ENCODE assay signal across 22 mouse cellular contexts in the genomic region with DNA sequence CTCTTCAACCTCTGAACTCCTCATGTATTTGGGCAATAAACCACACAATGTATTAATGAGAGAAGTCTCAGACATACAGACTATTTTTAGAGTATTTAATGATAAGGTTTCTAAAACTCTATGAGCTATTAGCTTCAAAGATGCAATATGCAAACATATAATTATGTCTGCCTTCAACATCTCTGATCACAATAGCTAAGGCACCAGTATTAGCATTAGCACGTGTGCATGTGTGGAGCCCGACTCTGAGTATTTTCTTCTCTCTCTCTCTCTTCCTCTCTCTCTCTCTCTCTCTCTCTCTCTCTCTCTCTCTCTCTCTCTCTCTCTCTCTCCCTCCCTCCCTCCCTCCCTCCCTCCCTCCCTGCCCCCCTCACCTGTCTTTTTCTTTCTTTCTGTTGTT. TPM values are rescaled to one million over a fixed set of nuclear protein-coding genes. Genes with fewer than 3 reads are reported as not detected.
DNase-seq lines count a peak whose midpoint lies in the region; ATAC-seq lines count a peak whose summit lies in the region.
"Had no signal": no experiment of that assay in that cellular context is flagged by ENCODE, and none has a peak within 500 bp of the region (broad histone marks: within the 10 kb centered on the region; RNA-seq: fewer than 3 reads in every experiment).

No protein-coding gene starts in this region.

- ATAC-seq in forebrain, embryonic 13.5 days: peak; percentile 33; the same call in 1 of the 2 replicates
- ATAC-seq in forebrain, embryonic 12.5 days (ENCODE audit: low FRiP score): no peak
- peak; percentile 77 for ATAC-seq in forebrain, embryonic 16.5 days
- no peak for ATAC-seq in forebrain, embryonic 11.5 days (replicated peaks; ENCODE audit: low FRiP score)
- no peak for ATAC-seq in midbrain, embryonic 11.5 days (ENCODE audit: low FRiP score)
- no peak for ATAC-seq in midbrain, embryonic 13.5 days
- ATAC-seq: activated CD4-positive, CD25-positive, alpha-beta regulatory T cell, adult 4 months; CD4-positive, CD25-positive, alpha-beta regulatory T cell, adult 4 months; Patski had no signal

- 47% methylated on average over 2 of the region's 2 CpGs for WGBS in forebrain, embryonic 13.5 days
- whole genome bisulfite sequencing in forebrain, embryonic 12.5 days: 56% methylated on average over 2 of the region's 2 CpGs
- 23% methylated on average over 2 of the region's 2 CpGs for WGBS in forebrain, embryonic 16.5 days
- WGBS in forebrain, embryonic 11.5 days: 63% methylated on average over 2 of the region's 2 CpGs
- 56% methylated on average over 2 of the region's 2 CpGs for WGBS in midbrain, embryonic 11.5 days
- WGBS in midbrain, embryonic 13.5 days: 43% methylated on average over 2 of the region's 2 CpGs

- peaks cover 4% of the 10 kb centered on the region; the same call in 1 of the 2 replicates for H3K36me3 ChIP-seq in forebrain, embryonic 13.5 days (ENCODE audit: poor library complexity, severe bottlenecking)
- no peaks in the 10 kb centered on the region; the same call in 1 of the 2 replicates for H3K36me3 ChIP-seq in forebrain, embryonic 12.5 days (replicated peaks)
- no peaks in the 10 kb centered on the region for H3K36me3 ChIP-seq in forebrain, embryonic 16.5 days (ENCODE audit: control insufficient read depth, insufficient read depth)
- no peaks in the 10 kb centered on the region for H3K36me3 ChIP-seq in forebrain, embryonic 11.5 days (ENCODE audit: control insufficient read depth, insufficient read depth, low read length)
- no peaks in the 10 kb centered on the region for H3K36me3 ChIP-seq in midbrain, embryonic 11.5 days (ENCODE audit: control insufficient read depth, insufficient read depth, low read length)
- no peaks in the 10 kb centered on the region for H3K36me3 ChIP-seq in midbrain, embryonic 13.5 days
- H3K36me3 ChIP-seq: embryonic facial prominence, embryonic 12.5 days; G1E had no signal

- H3K9me3 ChIP-seq in forebrain, embryonic 13.5 days (replicated peaks): no peaks in the 10 kb centered on the region
- H3K9me3 ChIP-seq in forebrain, embryonic 12.5 days: no peaks in the 10 kb centered on the region
- no peaks in the 10 kb centered on the region for H3K9me3 ChIP-seq in forebrain, embryonic 16.5 days (ENCODE audit: control insufficient read depth, low read length)
- no peaks in the 10 kb centered on the region for H3K9me3 ChIP-seq in forebrain, embryonic 11.5 days (ENCODE audit: control insufficient read depth, low read length)
- H3K9me3 ChIP-seq in midbrain, embryonic 11.5 days (ENCODE audit: control insufficient read depth, low read length): no peaks in the 10 kb centered on the region
- H3K9me3 ChIP-seq in midbrain, embryonic 13.5 days: no peaks in the 10 kb centered on the region
- H3K9me3 ChIP-seq: embryonic facial prominence, embryonic 12.5 days; G1E had no signal

- no peak for DNase-seq in forebrain, embryonic 11.5 days (ENCODE audit: low spot score)
- DNase-seq in midbrain, embryonic 11.5 days (ENCODE audit: low spot score, missing footprints): peak; percentile 33
- DNase-seq in adrenal gland, postnatal 36 days: no peak
- DNase-seq: adrenal gland, adult 8-10 months; adrenal gland, postnatal 14 days; B cell, adult 2 months; cerebellum, adult 11-12 months; cerebellum, adult 2 months; cerebellum, adult 9-10 months; cerebellum, postnatal 10 days; cerebellum, postnatal 25 days had no signal

- H3K4me1 ChIP-seq in forebrain, embryonic 13.5 days: peaks cover 27% of the 10 kb centered on the region
- H3K4me1 ChIP-seq in forebrain, embryonic 12.5 days: peaks cover 23% of the 10 kb centered on the region
- H3K4me1 ChIP-seq in forebrain, embryonic 16.5 days (replicated peaks; ENCODE audit: control insufficient read depth, insufficient read depth, low read length): peaks cover 9% of the 10 kb centered on the region
- peaks cover 13% of the 10 kb centered on the region; the same call in 1 of the 2 replicates for H3K4me1 ChIP-seq in forebrain, embryonic 11.5 days (replicated peaks; ENCODE audit: control insufficient read depth, insufficient read depth, low read length)
- H3K4me1 ChIP-seq in midbrain, embryonic 11.5 days (ENCODE audit: control insufficient read depth, insufficient read depth, low read length): peaks cover 16% of the 10 kb centered on the region
- H3K4me1 ChIP-seq in midbrain, embryonic 13.5 days (replicated peaks): peaks cover 20% of the 10 kb centered on the region

- no peak overlapping the region for H3K27ac ChIP-seq in forebrain, embryonic 13.5 days
- no peak overlapping the region for H3K27ac ChIP-seq in forebrain, embryonic 12.5 days
- no peak overlapping the region for H3K27ac ChIP-seq in forebrain, embryonic 16.5 days (ENCODE audit: low read length)
- no peak overlapping the region for H3K27ac ChIP-seq in forebrain, embryonic 11.5 days (ENCODE audit: low read depth, low read length)
- H3K27ac ChIP-seq in midbrain, embryonic 11.5 days (ENCODE audit: low read depth, low read length): no peak overlapping the region
- H3K27ac ChIP-seq in midbrain, embryonic 13.5 days: no peak overlapping the region
- H3K27ac ChIP-seq: embryonic facial prominence, embryonic 10.5 days; embryonic facial prominence, embryonic 12.5 days had no signal

- no peak overlapping the region for H3K4me2 ChIP-seq in forebrain, embryonic 13.5 days
- H3K4me2 ChIP-seq in forebrain, embryonic 12.5 days: no peak overlapping the region
- H3K4me2 ChIP-seq in forebrain, embryonic 16.5 days (ENCODE audit: low read length): no peak overlapping the region
- H3K4me2 ChIP-seq in forebrain, embryonic 11.5 days (ENCODE audit: low read depth, low read length, severe bottlenecking): no peak overlapping the region
- no peak overlapping the region for H3K4me2 ChIP-seq in midbrain, embryonic 11.5 days
- no peak overlapping the region for H3K4me2 ChIP-seq in midbrain, embryonic 13.5 days (replicated peaks)
- H3K4me2 ChIP-seq: embryonic facial prominence, embryonic 12.5 days had no signal

- H3K9ac ChIP-seq in forebrain, embryonic 13.5 days: no peak overlapping the region
- no peak overlapping the region for H3K9ac ChIP-seq in forebrain, embryonic 12.5 days
- no peak overlapping the region for H3K9ac ChIP-seq in forebrain, embryonic 16.5 days (replicated peaks; ENCODE audit: low read depth, low read length)
- H3K9ac ChIP-seq in forebrain, embryonic 11.5 days (ENCODE audit: low read length): no peak overlapping the region
- no peak overlapping the region for H3K9ac ChIP-seq in midbrain, embryonic 11.5 days (ENCODE audit: low read length)
- no peak overlapping the region for H3K9ac ChIP-seq in midbrain, embryonic 13.5 days (replicated peaks)
- H3K9ac ChIP-seq: embryonic facial prominence, embryonic 12.5 days had no signal

- no peak overlapping the region for H3K4me3 ChIP-seq in forebrain, embryonic 13.5 days
- no peak overlapping the region for H3K4me3 ChIP-seq in forebrain, embryonic 12.5 days (replicated peaks)
- no peak overlapping the region for H3K4me3 ChIP-seq in forebrain, embryonic 16.5 days (replicated peaks; ENCODE audit: low read length)
- H3K4me3 ChIP-seq in forebrain, embryonic 11.5 days (ENCODE audit: low read depth, low read length): no peak overlapping the region
- no peak overlapping the region for H3K4me3 ChIP-seq in midbrain, embryonic 11.5 days (ENCODE audit: low read depth, low read length)
- no peak overlapping the region for H3K4me3 ChIP-seq in midbrain, embryonic 13.5 days (replicated peaks)
- H3K4me3 ChIP-seq: embryonic facial prominence, embryonic 10.5 days; embryonic facial prominence, embryonic 12.5 days had no signal

- no peaks in the 10 kb centered on the region for H3K27me3 ChIP-seq in forebrain, embryonic 13.5 days
- H3K27me3 ChIP-seq in forebrain, embryonic 12.5 days: no peaks in the 10 kb centered on the region
- no peaks in the 10 kb centered on the region for H3K27me3 ChIP-seq in forebrain, embryonic 16.5 days (replicated peaks; ENCODE audit: control insufficient read depth, insufficient read depth, low read length)
- no peaks in the 10 kb centered on the region for H3K27me3 ChIP-seq in forebrain, embryonic 11.5 days (ENCODE audit: control insufficient read depth, insufficient read depth, low read length)
- H3K27me3 ChIP-seq in midbrain, embryonic 11.5 days (ENCODE audit: control insufficient read depth, insufficient read depth, low read length): no peaks in the 10 kb centered on the region
- H3K27me3 ChIP-seq in midbrain, embryonic 13.5 days: no peaks in the 10 kb centered on the region
- H3K27me3 ChIP-seq: CH12.LX; embryonic facial prominence, embryonic 12.5 days; Patski had no signal

RNA-seq across cellular contexts. Expression of a gene that starts 9.0 kb away (rescaled TPM):
- polyA plus RNA-seq in forebrain, embryonic 13.5 days (2015; fragmentation: Nextera tagmentation; extraction: Ambion mirVana): 57.7 and 59.1 TPM in 2 replicates
- polyA plus RNA-seq in forebrain, embryonic 12.5 days (2016; fragmentation: Nextera tagmentation; extraction: Ambion mirVana): 86.6 and 87.2 TPM in 2 replicates
- polyA plus RNA-seq in forebrain, embryonic 16.5 days (2015; fragmentation: Nextera tagmentation; extraction: Ambion mirVana): 30.5 and 33.3 TPM in 2 replicates
- polyA plus RNA-seq in forebrain, embryonic 11.5 days (2014; fragmentation: Nextera tagmentation; extraction: Ambion mirVana): 89.3 and 106 TPM in 2 replicates
- 46.9 and 54.6 TPM in 2 replicates for polyA plus RNA-seq in midbrain, embryonic 11.5 days (2014; fragmentation: Nextera tagmentation; extraction: Ambion mirVana)
- 19.4 and 21.6 TPM in 2 replicates for polyA plus RNA-seq in midbrain, embryonic 13.5 days (2015; fragmentation: Nextera tagmentation; extraction: Ambion mirVana)
- total RNA-seq in adrenal gland, postnatal 36 days (2021): 1 to 10 TPM; 7.4 to 9.2 TPM
- polyA plus RNA-seq: activated CD4-positive, CD25-positive, alpha-beta regulatory T cell, adult 4 months; G1E; Patski had no signal

RNA-seq across cellular contexts. Expression of a gene that starts 37.3 kb away (rescaled TPM):
- polyA plus RNA-seq in forebrain, embryonic 13.5 days (2015; fragmentation: Nextera tagmentation; extraction: Ambion mirVana): 29.3 and 32.9 TPM in 2 replicates
- 31.5 and 31.9 TPM in 2 replicates for polyA plus RNA-seq in forebrain, embryonic 12.5 days (2016; fragmentation: Nextera tagmentation; extraction: Ambion mirVana)
- polyA plus RNA-seq in forebrain, embryonic 16.5 days (2015; fragmentation: Nextera tagmentation; extraction: Ambion mirVana): 28.6 and 29.3 TPM in 2 replicates
- 29.6 and 33.6 TPM in 2 replicates for polyA plus RNA-seq in forebrain, embryonic 11.5 days (2014; fragmentation: Nextera tagmentation; extraction: Ambion mirVana)
- polyA plus RNA-seq in midbrain, embryonic 11.5 days (2014; fragmentation: Nextera tagmentation; extraction: Ambion mirVana): 31.7 and 33.0 TPM in 2 replicates
- polyA plus RNA-seq in midbrain, embryonic 13.5 days (2015; fragmentation: Nextera tagmentation; extraction: Ambion mirVana): 27.0 and 30.7 TPM in 2 replicates
- total RNA-seq in adrenal gland, postnatal 36 days (2021): 10 to 100 TPM; 32.4 to 41.6 TPM

Comparison
In these comparisons a context has a peak if more than half of its experiments do, and no peak if none do; other contexts are left out.
1. ATAC-seq: peak in forebrain, embryonic 13.5 days (single experiment) and forebrain, embryonic 16.5 days (single experiment); none in forebrain, embryonic 12.5 days (single experiment), forebrain, embryonic 11.5 days (single experiment), midbrain, embryonic 11.5 days (single experiment) and midbrain, embryonic 13.5 days (single experiment).